Mouse (Mus musculus): ENCODE data around the gene Mfsd6.

- no peak for TF ChIP-seq GATA1 (IDR thresholded peaks at IDR 0.05; ENCODE audit: low read length)
- no peak for TF ChIP-seq TAL1 (IDR thresholded peaks at IDR 0.05; ENCODE audit: low read length)
These were observed 50.6 kb downstream of the Mfsd6 start for GRCm38 (mm10) chr1:52676621-52677020.

All from erythroblast, embryonic 14.5 days (primary cell).